In the genomic region with DNA sequence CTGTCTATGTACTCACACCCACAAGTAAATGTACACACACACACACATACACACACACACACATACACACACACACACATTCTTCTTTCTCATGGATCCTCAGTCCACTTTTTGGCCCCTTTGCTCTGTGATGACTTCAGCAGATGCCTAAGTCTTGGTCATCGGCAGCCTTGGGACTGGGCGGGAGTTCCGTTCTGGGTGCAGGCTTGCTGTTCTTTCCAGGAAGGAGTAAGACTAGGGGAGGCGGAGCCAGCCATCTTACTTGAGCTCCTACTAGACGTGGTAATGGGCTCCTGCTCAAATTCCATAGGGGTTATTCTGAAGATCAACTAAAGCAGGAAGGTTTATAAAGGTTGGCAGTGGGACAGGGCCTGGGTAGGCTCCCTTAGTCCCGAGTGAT, we compare ENCODE assay signal across 8 mouse cellular contexts. TPM values are rescaled to one million over a fixed set of nuclear protein-coding genes. Genes with fewer than 3 reads are reported as not detected.
DNase-seq lines count a peak whose midpoint lies in the region; ATAC-seq and TF ChIP-seq lines count a peak whose summit lies in the region.

No protein-coding gene starts in this region.

- H3K27me3 ChIP-seq in heart, embryonic 12.5 days (replicated peaks) = no peaks in the 10 kb centered on the region
- H3K27me3 ChIP-seq in neural tube, embryonic 15.5 days (replicated peaks) = no peaks in the 10 kb centered on the region

- peak overlapping the region; percentile 31 for H3K4me2 ChIP-seq in heart, embryonic 12.5 days
- H3K4me2 ChIP-seq in neural tube, embryonic 15.5 days = peak overlapping the region; percentile 13; the same call in 1 of the 2 replicates

- no peak overlapping the region for H3K4me3 ChIP-seq in heart, embryonic 12.5 days
- H3K4me3 ChIP-seq in neural tube, embryonic 15.5 days (replicated peaks) = no peak overlapping the region
- H3K4me3 ChIP-seq in left cerebral cortex, adult 2 months = no peak overlapping the region

- no peak for ATAC-seq in heart, embryonic 12.5 days (ENCODE audit: insufficient number of reproducible peaks, low FRiP score)
- ATAC-seq in neural tube, embryonic 15.5 days (ENCODE audit: low FRiP score) = no peak

- no peak for TF ChIP-seq CTCF in left cerebral cortex, adult 2 months (IDR thresholded peaks at IDR 0.05)

- peak overlapping the region; percentile 21; the same call in 1 of the 2 replicates for H3K9ac ChIP-seq in heart, embryonic 12.5 days
- no peak overlapping the region for H3K9ac ChIP-seq in neural tube, embryonic 15.5 days (replicated peaks)

- no peaks in the 10 kb centered on the region for H3K9me3 ChIP-seq in heart, embryonic 12.5 days (replicated peaks)
- H3K9me3 ChIP-seq in neural tube, embryonic 15.5 days (replicated peaks) = no peaks in the 10 kb centered on the region

- H3K27ac ChIP-seq in heart, embryonic 12.5 days (ENCODE audit: poor library complexity, severe bottlenecking) = no peak overlapping the region
- H3K27ac ChIP-seq in neural tube, embryonic 15.5 days (replicated peaks) = no peak overlapping the region
- H3K27ac ChIP-seq in left cerebral cortex, adult 2 months = no peak overlapping the region

- H3K36me3 ChIP-seq in heart, embryonic 12.5 days = peaks cover 46% of the 10 kb centered on the region
- peaks cover 16% of the 10 kb centered on the region for H3K36me3 ChIP-seq in neural tube, embryonic 15.5 days

- peak; percentile 73 for DNase-seq in 3134 (ENCODE audit: extremely low read depth, insufficient read length, low spot score)
- peak; percentile 76 for DNase-seq in adrenal gland, adult 8-10 months
- peak; percentile 58 to 74 for DNase-seq in kidney, postnatal 4 days
- DNase-seq in left cerebral cortex, adult 2 months (ENCODE audit: extremely low spot score in 1 of 2, low spot score in 2 of 2) = no peak
- DNase-seq in right cerebral cortex, postnatal 25 days = no peak
- DNase-seq in embryo, embryonic 9.5 days (ENCODE audit: extremely low spot score) = no peak

- H3K4me1 ChIP-seq in heart, embryonic 12.5 days (replicated peaks) = peaks cover 37% of the 10 kb centered on the region
- peaks cover 57% of the 10 kb centered on the region for H3K4me1 ChIP-seq in neural tube, embryonic 15.5 days

- WGBS in heart, embryonic 12.5 days = 54% methylated on average over 6 of the region's 6 CpGs
- 64% methylated on average over 6 of the region's 6 CpGs for WGBS in neural tube, embryonic 15.5 days

- intact Hi-C loops in left cerebral cortex, adult 2 months (cut with DNase I) = no loop called here

RNA-seq across cellular contexts. Expression of a gene that starts 6.1 kb away (rescaled TPM):
- 100 to 1,000 TPM; 100 to 121 (median 110) TPM for total RNA-seq in adrenal gland, adult 8-10 months (2022)
- 58.3 and 58.5 TPM in 2 replicates for polyA plus RNA-seq in heart, embryonic 12.5 days (2016; fragmentation: Nextera tagmentation; extraction: Ambion mirVana)
- 23.4 and 28.2 TPM in 2 replicates for polyA plus RNA-seq in neural tube, embryonic 15.5 days (2015; fragmentation: Nextera tagmentation; extraction: Ambion mirVana)
- total RNA-seq in left cerebral cortex, adult 2 months (2021) = 10 to 100 TPM; 36.5 to 39.1 TPM

RNA-seq across cellular contexts. Expression of a gene that starts 14.1 kb away (rescaled TPM):
- total RNA-seq in adrenal gland, adult 8-10 months (2022) = 10 to 100 TPM; 44.2 to 57.9 (median 48.4) TPM
- 60.1 and 66.8 TPM in 2 replicates for polyA plus RNA-seq in heart, embryonic 12.5 days (2016; fragmentation: Nextera tagmentation; extraction: Ambion mirVana)
- 89.1 and 96.2 TPM in 2 replicates for polyA plus RNA-seq in neural tube, embryonic 15.5 days (2015; fragmentation: Nextera tagmentation; extraction: Ambion mirVana)
- 10 to 100 TPM; 40.9 to 41.8 TPM for total RNA-seq in left cerebral cortex, adult 2 months (2021)

RNA-seq across cellular contexts. Expression of a gene that starts 14.9 kb away (rescaled TPM):
- total RNA-seq in adrenal gland, adult 8-10 months (2022) = 10 to 100 TPM; 34.8 to 40.2 (median 37.5) TPM
- 19.2 and 19.5 TPM in 2 replicates for polyA plus RNA-seq in heart, embryonic 12.5 days (2016; fragmentation: Nextera tagmentation; extraction: Ambion mirVana)
- 12.9 and 15.8 TPM in 2 replicates for polyA plus RNA-seq in neural tube, embryonic 15.5 days (2015; fragmentation: Nextera tagmentation; extraction: Ambion mirVana)
- total RNA-seq in left cerebral cortex, adult 2 months (2021) = 10 to 100 TPM; 12.9 to 14.8 TPM

RNA-seq across cellular contexts. Expression of a gene that starts 25.2 kb away (rescaled TPM):
- total RNA-seq in adrenal gland, adult 8-10 months (2022) = under 1 TPM; 0.12 to 1.00 (median 0.56) TPM
- polyA plus RNA-seq in heart, embryonic 12.5 days (2016; fragmentation: Nextera tagmentation; extraction: Ambion mirVana) = 0.09 and 0.18 TPM in 2 replicates
- polyA plus RNA-seq in neural tube, embryonic 15.5 days (2015; fragmentation: Nextera tagmentation; extraction: Ambion mirVana) = 1.5 and 2.6 TPM in 2 replicates
- total RNA-seq in left cerebral cortex, adult 2 months (2021) = 1 to 10 TPM; 5.2 to 6.1 TPM

RNA-seq across cellular contexts. Expression of a gene that starts 27.0 kb away (rescaled TPM):
- 10 to 100 TPM; 53.1 to 96.1 (median 73.9) TPM for total RNA-seq in adrenal gland, adult 8-10 months (2022)
- 20.4 and 21.3 TPM in 2 replicates for polyA plus RNA-seq in heart, embryonic 12.5 days (2016; fragmentation: Nextera tagmentation; extraction: Ambion mirVana)
- 68.6 and 75.8 TPM in 2 replicates for polyA plus RNA-seq in neural tube, embryonic 15.5 days (2015; fragmentation: Nextera tagmentation; extraction: Ambion mirVana)
- 100 to 1,000 TPM; 120 to 125 TPM for total RNA-seq in left cerebral cortex, adult 2 months (2021)

Comparison
In these comparisons a context has a peak if more than half of its experiments do, and no peak if none do; other contexts are left out.
1. DNase-seq: peak in 3134 (single experiment), adrenal gland, adult 8-10 months (single experiment) and kidney, postnatal 4 days (2 of 2); none in left cerebral cortex, adult 2 months (0 of 2), right cerebral cortex, postnatal 25 days (single experiment) and embryo, embryonic 9.5 days (single experiment).